Mouse (Mus musculus) embryo, embryonic 9.5 days (tissue): ENCODE measurements at regions not wholly inside any gene's neighbourhood (a gene's known extent, or its start where the extent isn't known, plus 50 kb on each side); places are given as distances from the start of the nearest gene placed in this dataset.
"Not testable (repeated sequence)": the region's sequence is repeated elsewhere in the genome, so short reads cannot be mapped to it uniquely, and the experiment has no call there.

Source experiments
- DNase-seq: peaks from one replicate; pipeline ENCODE4 v3.0.0-alpha.2; 2017; ENCODE audit errors: extremely low spot score

- DNase-seq = not testable (repeated sequence)
Measured at GRCm38 (mm10) chr11:12913401-12913800, 448.6 kb upstream of the Cobl start.

GRCm38 (mm10) chr11:12873712-12874111 is 409.0 kb upstream of the Cobl start:
- DNase-seq = no peak

- DNase-seq = no peak
Measured at GRCm38 (mm10) chr11:12872802-12873201, 408.0 kb upstream of the Cobl start.

- no peak for DNase-seq
Measured at GRCm38 (mm10) chr11:12872399-12872798, 407.6 kb upstream of the Cobl start.

- no peak for DNase-seq
Measured at GRCm38 (mm10) chr11:12867541-12867940, 402.8 kb upstream of the Cobl start.

- DNase-seq = no peak
Measured at GRCm38 (mm10) chr11:12865034-12865620, 400.4 kb upstream of the Cobl start.

GRCm38 (mm10) chr11:12859344-12859930 is 394.7 kb upstream of the Cobl start:
- DNase-seq = peak; percentile 8

- DNase-seq = no peak
Measured at GRCm38 (mm10) chr11:12858274-12858884, 393.6 kb upstream of the Cobl start.

GRCm38 (mm10) chr11:12857358-12858199 is 392.8 kb upstream of the Cobl start:
- DNase-seq = no peak

GRCm38 (mm10) chr11:12847793-12848192 is 383.0 kb upstream of the Cobl start:
- no peak for DNase-seq

- DNase-seq = no peak
Measured at GRCm38 (mm10) chr11:12843631-12844423, 379.1 kb upstream of the Cobl start.

- DNase-seq = no peak
Measured at GRCm38 (mm10) chr11:12841393-12841792, 376.6 kb upstream of the Cobl start.

- DNase-seq = no peak
Measured at GRCm38 (mm10) chr11:12837920-12838319, 373.2 kb upstream of the Cobl start.

- DNase-seq = no peak
Measured at GRCm38 (mm10) chr11:12837387-12837786, 372.6 kb upstream of the Cobl start.

GRCm38 (mm10) chr11:12836387-12836786 is 371.6 kb upstream of the Cobl start:
- no peak for DNase-seq

- DNase-seq = no peak
Measured at GRCm38 (mm10) chr11:12812021-12812420, 347.3 kb upstream of the Cobl start.

- DNase-seq = peak; percentile 78
Measured at GRCm38 (mm10) chr11:12810949-12811881, 346.5 kb upstream of the Cobl start.
